Mouse (Mus musculus): ENCODE measurements around the gene Cdh12. TPM values are rescaled to one million over a fixed set of nuclear protein-coding genes. Genes with fewer than 3 reads are reported as not detected.
"Not testable (repeated sequence)": the region's sequence is repeated elsewhere in the genome, so short reads cannot be mapped to it uniquely, and the experiment has no call there.

Gene Cdh12
- polyA plus RNA-seq, 1 experiment, result 0.01 TPM

- DNase-seq (ENCODE audit: low spot score), result no peak
Observed at GRCm38 (mm10) chr15:21375460-21375859, 926.4 kb downstream of the Cdh12 start.

GRCm38 (mm10) chr15:21375871-21376270 is 926.8 kb downstream of the Cdh12 start:
- no peak for DNase-seq (ENCODE audit: low spot score)

GRCm38 (mm10) chr15:21391442-21391841 is 942.4 kb downstream of the Cdh12 start:
- DNase-seq (ENCODE audit: low spot score), result not testable (repeated sequence)

- DNase-seq (ENCODE audit: low spot score), result no peak
Observed at GRCm38 (mm10) chr15:21393080-21393479, 944.0 kb downstream of the Cdh12 start.

GRCm38 (mm10) chr15:21405196-21405595 is 956.1 kb downstream of the Cdh12 start:
- no peak for DNase-seq (ENCODE audit: low spot score)

- no peak for DNase-seq (ENCODE audit: low spot score)
Observed at GRCm38 (mm10) chr15:21407324-21408044, 958.4 kb downstream of the Cdh12 start.

- DNase-seq (ENCODE audit: low spot score), result no peak
Observed at GRCm38 (mm10) chr15:21437347-21437746, 988.3 kb downstream of the Cdh12 start.

GRCm38 (mm10) chr15:21437924-21438323 is 988.9 kb downstream of the Cdh12 start:
- no peak for DNase-seq (ENCODE audit: low spot score)

GRCm38 (mm10) chr15:21458098-21458497 is 1009.0 kb downstream of the Cdh12 start:
- no peak for DNase-seq (ENCODE audit: low spot score)

GRCm38 (mm10) chr15:21519355-21519869 is 1070.3 kb downstream of the Cdh12 start:
- no peak for DNase-seq (ENCODE audit: low spot score)

- no peak for DNase-seq (ENCODE audit: low spot score)
Observed at GRCm38 (mm10) chr15:21530804-21531203, 1081.7 kb downstream of the Cdh12 start.

GRCm38 (mm10) chr15:21536909-21537308 is 1087.8 kb downstream of the Cdh12 start:
- no peak for DNase-seq (ENCODE audit: low spot score)

GRCm38 (mm10) chr15:21544786-21545185 is 1095.7 kb downstream of the Cdh12 start:
- no peak for DNase-seq (ENCODE audit: low spot score)

GRCm38 (mm10) chr15:21555981-21556380 is 1106.9 kb downstream of the Cdh12 start:
- no peak for DNase-seq (ENCODE audit: low spot score)

GRCm38 (mm10) chr15:21566314-21567051 is 1117.4 kb downstream of the Cdh12 start:
- no peak for DNase-seq (ENCODE audit: low spot score)

GRCm38 (mm10) chr15:21604510-21604909 is 1155.4 kb downstream of the Cdh12 start:
- no peak for DNase-seq (ENCODE audit: low spot score)

Other genes starting within 250 kb of the Cdh12 start
- 0.15 and 0.17 TPM in 2 replicates for gene Acot10, start 217.5 kb downstream of the Cdh12 start, polyA plus RNA-seq (2012; rRNA removed)